Mouse (Mus musculus): Measurements from ENCODE around the gene Tmem9.

Tmem9 gene

GRCm38 (mm10) chr1:136007211-136008158 lies at the start of gene Tmem9:
Gene Tmem9 (plus strand): TSS chr1:136008150.
- DNase-seq (ENCODE audit: extremely low read depth, insufficient read length, low spot score) = peak; percentile 21

- DNase-seq (ENCODE audit: extremely low read depth, insufficient read length, low spot score) = no peak
Observed at GRCm38 (mm10) chr1:135958483-135958882, 49.5 kb upstream of the Tmem9 start.

DNA sequence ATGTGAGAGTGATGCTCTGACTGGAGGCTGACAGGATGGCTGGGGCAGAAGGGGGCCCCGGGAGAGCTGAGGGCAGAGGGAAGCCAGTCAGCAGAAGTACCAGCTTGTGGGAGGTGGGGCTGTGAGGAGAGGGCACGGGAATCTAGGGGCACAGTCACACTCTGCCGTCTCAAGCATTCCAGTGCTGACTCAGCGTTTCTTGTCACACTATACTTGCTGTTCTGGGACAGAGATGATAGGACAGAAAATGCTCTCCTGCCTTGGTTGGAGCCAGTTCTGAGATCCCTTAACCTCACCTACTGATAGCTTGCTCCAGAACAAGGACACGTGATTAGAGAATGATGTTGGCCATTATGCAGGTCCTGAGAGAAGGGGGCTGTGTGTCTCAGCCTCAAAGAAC lies 44.8 kb upstream of the Tmem9 start:
- no peak for DNase-seq (ENCODE audit: extremely low read depth, insufficient read length, low spot score)

DNA sequence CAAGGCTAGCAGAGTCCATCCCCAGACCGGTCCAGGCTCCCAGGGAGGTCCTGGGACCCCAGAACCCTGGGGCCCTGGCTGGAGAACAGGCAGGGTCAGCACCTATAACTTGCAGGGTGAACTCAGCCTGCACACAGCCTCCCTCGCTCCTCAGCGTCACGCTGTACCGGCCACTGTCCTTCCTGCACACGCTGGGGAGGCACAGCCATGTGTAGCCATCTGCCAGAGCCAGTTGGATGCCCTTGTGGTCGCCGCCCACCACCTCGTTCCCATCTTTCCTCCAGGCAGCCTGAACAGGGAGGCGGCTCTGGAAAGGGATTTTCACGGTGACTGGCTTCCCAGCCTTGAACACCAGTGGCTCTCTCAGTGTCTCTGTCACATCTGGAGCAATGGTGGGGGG lies 43.4 kb upstream of the Tmem9 start:
- DNase-seq (ENCODE audit: extremely low read depth, insufficient read length, low spot score) = no peak

GRCm38 (mm10) chr1:135967739-135968138 lies 40.2 kb upstream of the Tmem9 start:
- no peak for DNase-seq (ENCODE audit: extremely low read depth, insufficient read length, low spot score)

DNA sequence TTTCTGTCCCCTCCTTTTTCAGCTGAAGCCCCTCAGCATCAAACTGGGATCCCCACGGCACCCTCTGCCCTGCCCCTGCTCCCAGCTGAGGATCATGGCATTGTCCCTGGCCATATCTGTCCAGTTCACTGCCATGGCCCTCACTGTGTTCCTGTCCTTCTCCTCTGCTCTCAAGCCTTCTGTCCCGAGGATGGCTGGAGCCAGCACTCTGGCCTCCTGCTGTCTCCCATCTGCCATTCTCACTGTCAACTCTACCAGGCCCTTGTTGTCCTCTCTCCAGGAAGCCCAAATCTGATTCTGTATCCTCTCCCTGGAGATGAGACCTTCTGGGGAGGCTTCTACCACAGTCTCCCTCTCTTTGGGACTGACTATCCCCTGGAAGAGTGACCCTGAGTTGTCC lies 37.5 kb upstream of the Tmem9 start:
- no peak for DNase-seq (ENCODE audit: extremely low read depth, insufficient read length, low spot score)

DNA sequence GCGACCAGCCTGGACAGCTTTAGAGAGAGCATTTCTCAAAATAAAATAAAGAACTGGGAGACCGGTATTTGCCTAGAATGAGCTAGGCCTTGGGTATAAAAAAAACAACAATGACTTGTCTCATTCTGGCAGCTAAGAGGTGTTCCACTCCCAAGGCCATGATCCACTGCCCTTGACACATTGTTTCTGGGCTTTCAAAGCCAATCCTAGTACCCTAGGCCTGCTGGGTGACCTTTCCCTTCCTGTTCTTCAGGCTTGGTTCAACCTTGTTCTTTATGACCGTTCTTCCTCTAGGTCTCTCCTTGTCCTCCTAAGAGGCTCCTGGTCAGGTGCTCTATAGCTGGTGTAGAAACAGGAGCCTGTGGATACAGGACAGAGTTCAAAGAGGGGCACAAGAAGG lies 35.4 kb upstream of the Tmem9 start:
- no peak for DNase-seq (ENCODE audit: extremely low read depth, insufficient read length, low spot score)

DNA sequence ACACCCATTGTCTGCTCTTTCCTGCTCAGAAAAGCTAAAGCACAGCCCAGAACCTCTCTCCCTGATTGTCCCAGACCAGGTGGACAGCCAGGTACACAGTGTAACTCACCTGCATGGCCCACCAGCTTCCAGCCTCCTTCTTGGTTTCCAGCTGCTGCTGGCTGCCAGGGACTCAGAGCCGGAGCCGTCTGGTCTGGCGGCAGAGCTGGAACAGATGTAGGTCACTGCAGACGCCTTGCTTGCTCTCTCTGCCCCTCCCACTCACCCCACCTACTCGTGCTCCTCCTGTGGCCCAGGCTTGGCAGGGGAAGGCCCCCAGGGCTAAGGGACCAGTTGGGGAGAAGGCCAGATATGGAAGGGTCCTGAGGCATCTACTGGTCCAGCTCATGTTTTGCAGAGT lies 23.8 kb upstream of the Tmem9 start:
- DNase-seq (ENCODE audit: extremely low read depth, insufficient read length, low spot score) = no peak

DNA sequence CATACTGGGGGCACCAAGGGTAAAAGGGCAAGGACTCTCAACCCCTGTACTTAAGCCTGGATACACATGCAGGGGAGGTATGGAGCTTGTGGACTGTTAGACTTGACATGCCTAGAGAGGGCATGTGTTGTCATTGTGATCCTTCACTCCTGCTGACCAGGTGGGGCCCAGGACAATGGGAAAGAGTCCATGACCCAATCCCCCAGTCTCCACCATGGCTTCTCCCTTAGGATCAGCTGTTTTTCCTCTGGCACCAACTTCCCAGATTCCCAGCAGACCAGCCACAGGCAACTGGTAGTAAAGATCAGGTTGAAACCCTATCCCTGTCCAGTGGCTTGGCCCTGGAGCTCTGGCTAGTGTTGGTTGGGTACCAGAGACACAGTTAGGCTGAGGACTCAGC lies 18.1 kb upstream of the Tmem9 start:
- no peak for DNase-seq (ENCODE audit: extremely low read depth, insufficient read length, low spot score)

DNA sequence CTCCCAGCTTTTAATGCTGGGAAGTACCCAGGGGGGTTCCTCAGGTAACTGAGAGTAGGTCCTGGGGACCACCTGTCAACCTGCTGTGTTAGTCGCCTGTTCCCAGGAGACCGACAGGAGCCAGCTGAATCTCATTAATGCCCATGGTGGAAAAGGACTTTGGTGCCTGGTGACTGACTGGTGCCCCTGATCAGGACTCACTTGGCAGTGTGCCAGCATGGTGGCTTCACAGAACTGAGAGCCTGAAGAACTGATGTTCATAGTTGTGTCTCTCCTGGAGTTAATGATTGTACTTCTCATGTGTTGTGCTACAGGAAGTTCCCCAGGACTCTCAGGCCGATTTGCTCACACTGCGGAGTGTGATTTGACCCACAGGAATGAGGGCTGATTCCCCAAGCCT lies 14.5 kb upstream of the Tmem9 start:
- DNase-seq (ENCODE audit: extremely low read depth, insufficient read length, low spot score) = no peak

- no peak for DNase-seq (ENCODE audit: extremely low read depth, insufficient read length, low spot score)
Observed at GRCm38 (mm10) chr1:135997537-135997936, 10.4 kb upstream of the Tmem9 start.

GRCm38 (mm10) chr1:135999720-136000287 lies 8.1 kb upstream of the Tmem9 start:
- no peak for DNase-seq (ENCODE audit: extremely low read depth, insufficient read length, low spot score)

DNA sequence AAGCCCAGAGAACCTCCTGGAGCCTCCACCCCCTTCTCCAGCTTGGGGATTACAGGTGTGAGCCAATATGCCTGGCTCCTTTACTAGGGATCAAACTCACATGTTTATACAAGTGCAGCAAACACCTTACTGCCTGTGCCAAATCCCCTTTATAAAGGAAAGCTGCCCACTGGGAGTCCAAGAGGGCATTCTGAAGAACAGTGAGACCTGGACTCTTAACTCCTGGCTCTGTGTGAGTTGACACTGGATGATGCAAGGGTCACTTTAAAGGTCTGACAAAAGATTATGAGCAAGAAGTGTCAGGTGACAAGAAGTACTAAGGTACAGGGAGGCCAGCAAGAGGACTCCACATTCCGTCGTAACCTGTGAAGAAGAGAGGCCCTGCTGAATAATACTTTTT lies 6.5 kb upstream of the Tmem9 start:
- DNase-seq (ENCODE audit: extremely low read depth, insufficient read length, low spot score) = no peak

DNA sequence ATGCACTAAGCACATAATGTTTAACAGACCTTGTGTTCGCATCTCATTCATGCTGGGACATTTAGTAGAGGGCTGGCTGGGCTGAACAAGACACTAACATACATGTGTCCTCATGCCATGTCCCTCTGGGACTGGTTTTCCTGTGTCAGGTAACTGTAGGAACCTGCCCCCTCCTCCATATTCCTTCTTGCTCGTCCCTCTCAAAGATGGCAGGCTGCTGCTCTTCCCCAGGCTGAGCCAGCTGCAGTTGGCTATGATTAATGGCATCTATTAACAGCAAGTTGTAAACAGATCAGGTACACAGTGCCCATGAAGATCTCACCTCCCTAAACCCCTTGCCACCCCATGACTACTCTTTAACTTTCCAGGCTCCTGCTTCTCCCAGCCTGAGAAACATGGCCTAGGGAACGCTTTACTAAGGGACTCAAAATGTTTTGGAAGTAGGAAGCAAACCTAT lies 1.6 kb upstream of the Tmem9 start, which contains the start of gene Igfn1:
Gene Igfn1, minus strand, starts transcription at position 51 of the 457 bp plus-strand sequence.
- DNase-seq (ENCODE audit: extremely low read depth, insufficient read length, low spot score) = no peak

- DNase-seq (ENCODE audit: extremely low read depth, insufficient read length, low spot score) = no peak
Observed at GRCm38 (mm10) chr1:136008159-136008533, 196 bp downstream of the Tmem9 start.

DNA sequence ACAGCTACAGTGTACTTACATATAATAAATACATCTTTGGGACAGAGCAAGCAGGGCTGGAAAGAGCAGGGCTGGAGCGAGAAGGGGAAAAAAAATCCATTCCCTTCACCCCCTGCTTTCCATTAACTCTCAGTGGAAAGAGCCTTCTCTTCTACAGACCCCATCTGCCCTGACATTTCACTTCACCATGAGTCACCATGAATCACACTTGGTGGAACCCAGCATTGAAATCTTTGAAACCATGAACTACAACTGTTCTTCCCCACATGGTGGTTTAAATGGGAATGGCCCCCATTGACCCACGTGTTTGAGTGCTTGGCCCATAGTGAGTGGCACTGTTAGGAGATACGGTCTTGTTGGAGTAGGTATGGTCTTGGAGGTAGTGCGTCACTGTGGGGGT lies 2.3 kb downstream of the Tmem9 start:
- DNase-seq (ENCODE audit: extremely low read depth, insufficient read length, low spot score) = no peak

DNA sequence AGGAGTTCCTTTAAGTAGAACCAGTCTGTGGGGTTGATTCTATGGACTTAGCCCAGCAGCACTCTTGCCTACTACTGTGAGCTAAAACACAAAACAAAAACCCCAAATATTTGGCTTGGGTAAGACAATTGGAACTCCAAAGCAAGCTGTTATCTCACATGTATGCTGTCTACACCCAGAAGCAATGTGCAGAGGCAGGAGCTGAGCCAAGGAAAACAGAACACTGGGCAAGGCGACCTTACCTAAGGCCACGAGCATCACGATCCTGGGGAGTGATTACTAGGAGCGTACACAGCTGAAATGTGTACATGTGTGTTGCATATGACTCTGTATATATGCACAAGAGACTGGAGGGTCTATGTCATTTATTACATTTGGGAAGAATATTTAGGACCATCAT lies 5.6 kb downstream of the Tmem9 start:
- no peak for DNase-seq (ENCODE audit: extremely low read depth, insufficient read length, low spot score)

- DNase-seq (ENCODE audit: extremely low read depth, insufficient read length, low spot score) = no peak
Observed at GRCm38 (mm10) chr1:136014796-136015502, 7.0 kb downstream of the Tmem9 start.

DNA sequence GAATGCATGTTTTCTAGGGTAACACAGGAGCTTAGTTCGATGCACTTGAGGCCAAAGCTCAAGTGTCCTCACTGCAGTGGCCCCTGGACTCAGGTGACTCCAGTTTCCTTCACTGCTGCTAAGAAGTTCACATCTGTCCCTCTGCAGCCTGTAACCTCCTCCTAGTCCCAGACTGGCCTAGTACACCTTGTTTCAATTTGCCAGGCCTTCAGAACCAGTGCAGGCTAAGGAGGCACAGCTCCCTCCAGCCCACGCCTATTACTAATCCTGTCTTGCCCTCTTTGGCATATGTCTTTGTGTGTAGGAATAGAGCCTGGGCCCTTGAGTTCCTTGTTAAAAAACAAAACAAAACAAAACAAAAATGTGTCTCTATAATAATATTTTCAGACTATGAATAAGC lies 9.4 kb downstream of the Tmem9 start:
- DNase-seq (ENCODE audit: extremely low read depth, insufficient read length, low spot score) = no peak

GRCm38 (mm10) chr1:136017907-136018313 lies 10.0 kb downstream of the Tmem9 start:
- peak; percentile 86 for DNase-seq (ENCODE audit: extremely low read depth, insufficient read length, low spot score)

DNA sequence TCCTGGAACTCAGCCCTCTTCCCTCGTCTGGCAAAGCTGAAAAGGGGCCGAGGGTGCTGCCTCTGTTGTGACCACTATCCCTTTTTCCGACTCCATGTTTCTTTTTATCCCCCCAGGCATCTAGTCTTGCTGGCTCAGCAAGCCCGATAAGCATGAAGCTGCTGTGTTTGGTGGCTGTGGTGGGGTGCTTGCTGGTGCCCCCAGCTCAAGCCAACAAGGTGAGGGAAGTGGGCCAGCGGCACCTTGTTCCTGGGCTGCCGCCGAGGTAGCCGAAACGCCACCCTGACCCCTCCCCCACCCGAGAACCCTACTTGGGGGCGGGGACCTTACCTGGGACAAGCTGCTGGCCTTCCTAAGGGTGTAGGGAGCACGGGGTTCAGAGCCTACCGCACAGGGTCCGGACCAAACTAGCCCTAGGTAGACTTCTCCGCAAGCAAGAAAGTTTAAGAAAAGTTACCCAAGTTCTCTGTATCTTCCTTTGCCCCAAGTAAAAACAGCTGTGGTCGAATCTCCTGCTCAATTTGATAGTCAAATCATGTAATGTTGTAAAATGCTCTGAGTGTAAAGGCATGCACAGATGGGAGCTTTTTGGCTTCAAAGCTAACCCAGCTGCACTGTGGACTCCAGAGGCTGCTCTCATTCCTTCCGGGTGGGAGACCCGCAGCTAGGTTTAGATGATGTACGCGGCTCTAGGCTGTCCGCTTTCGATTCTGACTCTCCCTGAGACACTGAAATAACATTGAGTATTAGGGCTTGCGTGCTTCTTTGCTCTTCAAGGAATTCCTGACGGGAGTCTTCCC lies 10.6 kb downstream of the Tmem9 start:
- DNase-seq (ENCODE audit: extremely low read depth, insufficient read length, low spot score) = peak; percentile 47

All from 3134 (cell line).